Mouse (Mus musculus) CH12.LX (cell line): ENCODE data around the gene Zfyve19. TPM values are rescaled to one million over a fixed set of nuclear protein-coding genes. Genes with fewer than 3 reads are reported as not detected.

Source experiments
- DNase-seq: peaks from one replicate; pipeline ENCODE4 v3.0.0-alpha.2; 2013; ENCODE audit errors: extremely low read depth
- H3K27ac ChIP-seq: 2 replicates; pipeline ENCODE4 v1.5.1; 2012; ENCODE audit warnings: low read depth, mild to moderate bottlenecking, control low read depth, moderate library complexity; ENCODE audit not compliant: insufficient read depth
- H3K27me3 ChIP-seq: replicated peaks from 2 replicates; pipeline ENCODE3; 2012; ENCODE audit warnings: inconsistent platforms
- H3K36me3 ChIP-seq, 2 experiments: replicated peaks in 1 of 2; 2 replicates each; pipeline versions ENCODE3 to v1.6.1; 2012; ENCODE audit warnings: inconsistent platforms in 1 of 2, low read length in 1 of 2, mild to moderate bottlenecking in 1 of 2, mixed read lengths in 1 of 2, moderate library complexity in 1 of 2; ENCODE audit not compliant: control insufficient read depth in 1 of 2, insufficient read depth in 1 of 2
- H3K4me1 ChIP-seq, 2 experiments: 2 replicates each; pipeline ENCODE4 v1.6.1; 2012; ENCODE audit warnings: inconsistent platforms in 1 of 2, moderate library complexity in 1 of 2; ENCODE audit not compliant: insufficient read depth in 2 of 2, control insufficient read depth in 1 of 2
- H3K4me2 ChIP-seq: 2 replicates; pipeline ENCODE4 v1.6.1; 2012; ENCODE audit warnings: low read depth, mild to moderate bottlenecking, control low read depth; ENCODE audit not compliant: poor library complexity, insufficient read depth, severe bottlenecking
- H3K4me3 ChIP-seq, 3 experiments: fragments of 150-350 bp in 1 of 3; sonication (generic) in 1 of 3; replicated peaks in 1 of 3; 2 replicates each; pipeline versions ENCODE3 to v1.5.1; 2011 to 2012; ENCODE audit warnings: low read depth in 2 of 3, low read length in 2 of 3, mild to moderate bottlenecking in 2 of 3, moderate library complexity in 2 of 3, control low read depth in 1 of 3, improper control_type of control experiment in 1 of 3, inconsistent platforms in 1 of 3, mixed read lengths in 1 of 3; ENCODE audit not compliant: poor library complexity in 1 of 3
- H3K79me2 ChIP-seq: replicated peaks from 2 replicates; pipeline ENCODE4 v1.6.1; 2012; ENCODE audit warnings: mild to moderate bottlenecking, moderate library complexity; ENCODE audit not compliant: control insufficient read depth, poor library complexity, insufficient read depth, severe bottlenecking; ENCODE audit errors: extremely low read depth
- H3K9ac ChIP-seq: 2 replicates; pipeline ENCODE4 v1.6.1; 2012; ENCODE audit warnings: low read depth, mild to moderate bottlenecking, control low read depth, moderate library complexity; ENCODE audit not compliant: insufficient read depth
- H3K9me3 ChIP-seq: replicated peaks from 2 replicates; pipeline ENCODE3; 2012; ENCODE audit warnings: low read length, inconsistent platforms, mixed read lengths
- BHLHE40 ChIP-seq: IDR thresholded peaks from 2 replicates; pipeline ENCODE4 v1.6.1; 2011; ENCODE audit warnings: mild to moderate bottlenecking, low read depth, low read length, improper control_type of control experiment
- CHD1 ChIP-seq: IDR thresholded peaks from 2 replicates; pipeline ENCODE4 v1.6.1; 2012; ENCODE audit warnings: low read depth, low read length, improper control_type of control experiment, inconsistent platforms
- ELF1 ChIP-seq: IDR thresholded peaks from 2 replicates; pipeline ENCODE4 v1.6.1; 2014; ENCODE audit warnings: low read depth, mild to moderate bottlenecking, inconsistent platforms, low read length, improper control_type of control experiment
- EP300 ChIP-seq: IDR thresholded peaks from 2 replicates; pipeline ENCODE4 v1.6.1; 2011; ENCODE audit warnings: low read length, improper control_type of control experiment
- HCFC1 ChIP-seq: IDR thresholded peaks from 2 replicates; pipeline ENCODE4 v1.6.1; 2012; ENCODE audit warnings: low read depth, mild to moderate bottlenecking, inconsistent platforms, low read length, improper control_type of control experiment
- IRF4 ChIP-seq: IDR thresholded peaks from 2 replicates; pipeline ENCODE4 v1.6.1; 2014; ENCODE audit warnings: low read depth, mild to moderate bottlenecking, inconsistent platforms, low read length, improper control_type of control experiment
- JUN ChIP-seq: IDR thresholded peaks from 2 replicates; pipeline ENCODE4 v1.6.1; 2011; ENCODE audit warnings: low read depth, mild to moderate bottlenecking, low read length, improper control_type of control experiment, moderate library complexity; ENCODE audit not compliant: insufficient read depth
- JUND ChIP-seq: conservative IDR thresholded peaks from 2 replicates; pipeline ENCODE4 v1.6.1; 2011; ENCODE audit warnings: low read depth, low read length, improper control_type of control experiment
- MAFK ChIP-seq: IDR thresholded peaks from 2 replicates; pipeline ENCODE4 v1.6.1; 2011; ENCODE audit warnings: low read length, improper control_type of control experiment; ENCODE audit not compliant: insufficient replicate concordance
- MAX ChIP-seq: IDR thresholded peaks from 2 replicates; pipeline ENCODE4 v1.6.1; 2011; ENCODE audit warnings: low read length, improper control_type of control experiment
- MAZ ChIP-seq: IDR thresholded peaks from 2 replicates; pipeline ENCODE4 v1.6.1; 2012; ENCODE audit warnings: low read depth, mild to moderate bottlenecking, inconsistent platforms, low read length, improper control_type of control experiment, moderate library complexity
- MXI1 ChIP-seq: IDR thresholded peaks from 2 replicates; pipeline ENCODE4 v1.6.1; 2011; ENCODE audit warnings: mild to moderate bottlenecking, low read depth, low read length, improper control_type of control experiment
- NELFE ChIP-seq: IDR thresholded peaks from 2 replicates; pipeline ENCODE4 v1.6.1; 2011; ENCODE audit warnings: low read depth, low read length, improper control_type of control experiment
- NRF1 ChIP-seq: IDR thresholded peaks from 2 replicates; pipeline ENCODE4 v1.6.1; 2014; ENCODE audit warnings: low read depth, mild to moderate bottlenecking, inconsistent platforms, low read length, improper control_type of control experiment, moderate library complexity
- SIN3A ChIP-seq: IDR thresholded peaks from 2 replicates; pipeline ENCODE4 v1.6.1; 2012; ENCODE audit warnings: low read length, improper control_type of control experiment, inconsistent platforms
- SMC3 ChIP-seq: IDR thresholded peaks from 2 replicates; pipeline ENCODE4 v1.6.1; 2011; ENCODE audit warnings: low read depth, low read length, improper control_type of control experiment
- TBP ChIP-seq: conservative IDR thresholded peaks from 2 replicates; pipeline ENCODE4 v1.6.1; 2011; ENCODE audit warnings: low read depth, low read length, improper control_type of control experiment
- TCF12 ChIP-seq: IDR thresholded peaks from 2 replicates; pipeline ENCODE4 v1.6.1; 2014; ENCODE audit warnings: low read depth, mild to moderate bottlenecking, inconsistent platforms, low read length, improper control_type of control experiment
- USF2 ChIP-seq: conservative IDR thresholded peaks from 2 replicates; pipeline ENCODE4 v1.6.1; 2011; ENCODE audit warnings: low read depth, low read length, improper control_type of control experiment
- ZC3H11A ChIP-seq: IDR thresholded peaks from 2 replicates; pipeline ENCODE4 v1.6.1; 2012; ENCODE audit warnings: low read depth, mild to moderate bottlenecking, inconsistent platforms, low read length, improper control_type of control experiment
- ZMIZ1 ChIP-seq: IDR thresholded peaks from 2 replicates; pipeline ENCODE4 v1.6.1; 2012; ENCODE audit warnings: low read depth, mild to moderate bottlenecking, inconsistent platforms, low read length, improper control_type of control experiment
- ZNF384 ChIP-seq: IDR thresholded peaks from 2 replicates; pipeline ENCODE4 v1.6.1; 2012; ENCODE audit warnings: low read depth, low read length, improper control_type of control experiment, inconsistent platforms
- dilution Hi-C: fragments of 300-500 bp; cut with MboI; formaldehyde crosslinking; loops from 2 replicates; pipeline ENCODE4 v1.14.3; 2020; ENCODE audit warnings: low sequenced_read_pairs; ENCODE audit not compliant: extremely low pct_unique_long_range_greater_than_20kb, extremely low pct_ligation_motif_present
- in situ Hi-C: fragments of 300-500 bp; cut with MboI; formaldehyde crosslinking; loops from 3 replicates; pipeline ENCODE4 v1.14.3; 2019; ENCODE audit warnings: low sequenced_read_pairs, low pct_ligation_motif_present, low pct_unique_long_range_greater_than_20kb, mixed read lengths
- polyA plus RNA-seq: library from polyadenylated mRNA; unstranded; fragments of >175 nt; gene quantifications from 2 replicates; pipeline ENCODE4 v1.2.1, GENCODE M21; 2012; ENCODE audit warnings: low read depth; ENCODE audit not compliant: insufficient read length
- total RNA-seq, 2 experiments: library from RNA; depleted of rRNA; stranded (reverse); fragments of 300-350 nt in 1 of 2; fragments of >200 nt in 1 of 2; gene quantifications; 2 replicates each; pipeline ENCODE4 v1.2.3; 2012 to 2014

The Zfyve19 gene
- total and polyA plus RNA-seq, 3 experiments = 28.0 to 45.2 (median 38.2) TPM

DNA sequence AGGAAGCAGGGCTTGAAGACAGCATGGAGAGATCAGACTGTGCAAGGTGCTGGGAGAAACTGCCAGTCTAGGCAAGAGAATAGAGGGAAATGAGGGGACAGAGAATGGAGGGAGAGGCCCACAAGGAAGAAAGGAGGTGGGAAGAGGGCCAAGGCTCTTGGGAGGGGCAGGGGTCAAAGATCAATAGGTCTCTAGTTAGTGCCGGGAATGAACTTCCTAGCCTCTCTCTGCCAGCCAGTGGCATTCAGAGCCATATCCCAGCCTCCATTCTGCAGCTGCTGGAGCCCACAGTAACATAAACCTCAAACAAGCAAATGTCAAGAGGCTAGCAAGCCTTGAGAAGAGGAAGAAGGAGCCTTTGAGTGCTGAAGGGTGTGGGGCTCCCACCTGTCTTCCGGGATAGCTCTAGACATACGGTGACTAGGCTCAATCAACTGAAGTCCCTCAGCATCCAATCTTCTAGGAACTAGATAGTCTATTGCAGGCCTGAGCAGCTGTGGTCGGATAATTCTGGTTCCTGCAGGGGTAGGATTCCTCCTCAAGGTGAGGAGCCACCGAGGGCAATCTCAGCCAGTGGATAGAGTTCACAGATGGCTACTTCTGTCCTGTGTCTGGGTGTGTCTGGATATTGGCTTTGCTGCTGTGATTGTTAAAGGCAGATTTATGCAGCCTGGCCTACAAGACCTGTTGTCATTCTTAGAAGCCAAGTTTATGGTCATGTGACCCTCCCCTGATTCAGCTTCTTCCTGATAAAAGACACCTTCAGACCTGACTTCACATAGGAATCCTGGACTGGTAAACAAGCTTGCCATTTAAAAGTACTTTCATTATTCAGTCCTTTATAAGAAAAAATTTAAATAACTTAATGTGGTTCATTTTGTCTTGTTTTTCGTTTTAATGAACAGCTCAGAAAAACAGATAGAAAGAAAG is 21.6 kb downstream of the Zfyve19 start, which contains the start of gene Ppp1r14d:
Gene Ppp1r14d, minus strand, starts transcription at position 132 of the 930 bp plus-strand sequence.
- no peak within 1 kb of the TSS for H3K4me3 ChIP-seq
- dilution Hi-C loops (no loop called here), in situ Hi-C loops (no loop called here)
- H3K79me2 ChIP-seq = no peaks in the 10 kb centered on the region
- no peaks in the 10 kb centered on the region; a peak in 1 of 4 replicates for H3K4me1 ChIP-seq
- H3K9ac ChIP-seq = no peak within 1 kb of the TSS
- no peak within 1 kb of the TSS for H3K27ac ChIP-seq
- no peaks in the 10 kb centered on the region for H3K36me3 ChIP-seq
- TF ChIP-seq JUN (no peak), ZNF384 (no peak), SIN3A (no peak), JUND (no peak), ELF1 (no peak), EP300 (no peak), ZC3H11A (no peak), SMC3 (no peak), ZMIZ1 (no peak), MAFK (no peak)
- H3K4me2 ChIP-seq = no peak within 1 kb of the TSS
- no peaks in the 10 kb centered on the region for H3K27me3 ChIP-seq
- H3K9me3 ChIP-seq = no peaks in the 10 kb centered on the region
- no peak for DNase-seq

DNA sequence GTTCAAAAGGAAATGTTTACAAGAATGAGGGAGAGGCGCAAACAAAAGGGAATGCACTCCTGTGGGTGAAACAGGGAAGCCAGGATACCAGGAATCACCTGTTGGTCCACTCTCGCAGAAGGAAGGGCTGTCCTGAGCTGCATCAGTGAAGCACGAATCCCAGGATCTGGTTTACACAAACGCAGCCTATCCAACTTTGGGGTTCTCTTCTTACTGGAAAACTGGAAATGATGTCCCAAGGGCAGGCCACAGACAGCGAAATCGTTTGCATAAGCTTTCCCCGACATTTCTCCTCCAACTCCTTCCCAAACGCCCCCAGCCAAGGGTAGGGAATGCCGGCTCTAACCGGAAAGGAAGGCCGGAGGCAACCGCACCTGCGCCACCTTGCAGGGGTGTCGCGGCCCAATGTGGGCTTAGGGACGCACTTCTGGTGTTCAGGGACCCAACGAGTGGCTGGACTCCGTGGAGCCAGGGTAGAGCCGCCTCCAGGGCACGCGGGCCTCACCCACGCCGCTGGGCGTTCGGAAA is 28.3 kb downstream of the Zfyve19 start:
- H3K27me3 ChIP-seq = peaks cover 14% of the 10 kb centered on the region
- no peak overlapping the region for H3K4me2 ChIP-seq
- peaks cover 0 to 10% of the 10 kb centered on the region in 2 experiments; a peak in 2 of 4 replicates for H3K4me1 ChIP-seq
- peaks cover 2% of the 10 kb centered on the region for H3K9me3 ChIP-seq
- dilution Hi-C loops = no loop called here
- H3K27ac ChIP-seq = no peak overlapping the region
- no peak overlapping the region for H3K9ac ChIP-seq
- H3K36me3 ChIP-seq = no peaks in the 10 kb centered on the region
- no peaks in the 10 kb centered on the region for H3K79me2 ChIP-seq
- H3K4me3 ChIP-seq = no peak overlapping the region
- TF ChIP-seq NELFE = no peak
- TF ChIP-seq MAX = no peak
- TF ChIP-seq TBP = no peak
- TF ChIP-seq HCFC1 = no peak
- TF ChIP-seq USF2 = no peak
- no peak for TF ChIP-seq MXI1
- TF ChIP-seq CHD1 = no peak
- no peak for TF ChIP-seq MAFK
- no peak for TF ChIP-seq BHLHE40
- no peak for TF ChIP-seq MAZ
- no peak for TF ChIP-seq NRF1
- TF ChIP-seq IRF4 = no peak
- TF ChIP-seq ZNF384 = no peak
- no peak for TF ChIP-seq TCF12
- TF ChIP-seq, all 38 proteins: peak for 0
- in situ Hi-C loops = no loop called here
- no peak for DNase-seq
